Mouse (Mus musculus) frontal cortex, postnatal 25 days (tissue): ENCODE results near the gene Gramd2.

Experiments used
- DNase-seq, 2 experiments: peaks; one replicate each; pipeline ENCODE4 v3.0.0; 2022; ENCODE audit warnings: low spot score in 2 of 2

Gene Gramd2

DNA sequence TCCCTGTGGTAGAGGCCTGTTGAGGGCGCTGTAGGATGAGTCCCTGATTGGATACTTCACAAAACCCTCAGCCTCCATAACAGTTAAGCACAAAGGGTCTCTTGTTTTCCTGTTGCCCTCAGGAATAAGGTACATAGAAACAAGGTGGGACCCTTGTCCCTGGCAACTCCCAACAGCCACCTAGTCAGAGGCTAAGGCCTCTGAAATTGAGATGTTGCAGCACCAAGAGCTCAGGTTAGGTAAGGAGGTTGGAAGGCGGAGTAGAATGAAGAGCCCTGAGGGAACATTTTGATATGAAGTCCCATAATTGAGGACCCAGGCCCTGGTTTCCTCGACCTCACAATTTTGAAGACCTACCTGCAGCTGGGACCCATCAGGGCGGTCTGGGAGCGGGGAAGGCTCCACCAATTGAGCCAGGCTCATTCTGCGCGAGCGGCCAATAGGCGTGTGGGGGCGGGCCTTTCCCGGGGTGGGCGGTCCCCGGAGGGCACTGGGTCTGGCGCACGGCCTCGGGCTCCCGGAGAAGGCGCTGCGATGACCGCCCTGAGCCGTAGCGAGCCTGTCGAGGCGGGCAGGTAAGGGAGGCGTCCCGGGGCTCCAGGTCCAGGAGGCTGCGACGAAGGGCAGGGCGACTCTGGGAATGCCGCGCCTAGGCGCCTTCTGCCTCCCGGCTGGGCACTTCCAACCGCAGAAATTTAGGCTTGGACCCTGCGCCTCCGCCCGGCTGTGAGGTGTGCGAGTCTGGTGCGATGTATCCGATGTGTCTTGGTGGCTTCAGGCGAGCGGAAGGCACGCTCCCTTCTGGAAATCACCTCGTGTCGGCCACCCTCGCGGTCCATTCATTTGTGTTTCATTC is at the start of gene Gramd2:
TSS of gene Gramd2 (plus strand) at position 467 of the 856 bp plus-strand sequence.
- peak in 1 of 2 experiments; percentile 48 for DNase-seq

DNA sequence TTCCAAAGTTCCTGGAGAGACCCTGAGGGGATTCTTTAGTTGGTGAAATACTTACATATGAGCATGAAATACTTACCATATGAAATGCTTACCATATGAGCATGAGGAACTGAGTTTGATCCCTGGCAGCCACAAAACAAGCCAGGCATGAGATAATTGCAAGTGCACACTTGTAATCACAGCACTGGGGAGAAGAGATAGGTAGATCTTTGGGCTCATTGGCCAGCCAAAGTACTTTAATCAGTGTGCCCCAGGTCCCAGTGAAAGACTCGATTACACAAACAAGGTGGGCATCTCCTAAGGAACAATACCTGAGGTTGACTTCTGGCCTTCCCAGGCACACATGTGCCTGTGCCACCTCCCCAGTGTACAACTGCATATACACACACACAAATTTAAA is 41.6 kb upstream of the Gramd2 start:
- no peak for DNase-seq

DNA sequence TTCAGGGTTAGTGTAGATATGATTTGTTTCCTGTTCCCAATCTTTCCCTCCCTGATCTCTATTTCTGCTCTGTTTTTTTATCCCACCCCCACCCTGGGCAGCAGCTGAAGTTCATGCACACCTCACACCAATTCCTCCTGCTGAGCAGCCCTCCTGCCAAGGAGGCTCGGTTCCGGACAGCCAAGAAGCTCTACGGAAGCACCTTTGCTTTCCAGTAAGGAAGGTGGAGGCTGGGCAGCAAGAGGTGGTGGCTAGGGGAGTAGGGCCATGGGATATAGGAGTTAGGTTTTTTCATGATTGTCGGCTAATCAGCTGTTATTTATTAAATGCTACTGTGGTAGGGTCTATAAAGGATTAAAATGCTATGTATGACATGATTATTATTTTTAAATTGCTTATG is 40.0 kb upstream of the Gramd2 start:
- DNase-seq, result no peak

- no peak for DNase-seq
Measured at GRCm38 (mm10) chr9:59641320-59641719, 38.6 kb upstream of the Gramd2 start.

DNA sequence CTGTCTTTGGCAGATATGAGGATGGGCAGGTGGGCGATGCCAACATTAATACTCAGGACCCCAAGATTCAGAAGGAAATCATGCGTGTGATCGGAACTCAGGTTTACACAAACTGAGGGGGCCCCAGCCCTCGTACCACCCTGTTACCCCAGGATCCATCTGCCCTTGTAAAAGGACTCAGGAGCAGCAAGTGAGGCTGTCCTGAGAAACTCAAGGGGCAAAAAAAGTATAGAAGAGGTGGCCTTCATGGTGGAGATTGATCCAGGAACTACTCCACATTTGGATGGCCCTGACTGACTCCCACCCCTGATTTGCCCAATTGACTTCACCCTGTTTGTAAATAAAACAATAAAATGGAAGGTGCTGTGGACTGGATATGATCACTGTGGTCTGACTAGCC is 30.0 kb upstream of the Gramd2 start:
- DNase-seq, result no peak

GRCm38 (mm10) chr9:59653371-59653770 is 26.6 kb upstream of the Gramd2 start:
- DNase-seq, result no peak

DNA sequence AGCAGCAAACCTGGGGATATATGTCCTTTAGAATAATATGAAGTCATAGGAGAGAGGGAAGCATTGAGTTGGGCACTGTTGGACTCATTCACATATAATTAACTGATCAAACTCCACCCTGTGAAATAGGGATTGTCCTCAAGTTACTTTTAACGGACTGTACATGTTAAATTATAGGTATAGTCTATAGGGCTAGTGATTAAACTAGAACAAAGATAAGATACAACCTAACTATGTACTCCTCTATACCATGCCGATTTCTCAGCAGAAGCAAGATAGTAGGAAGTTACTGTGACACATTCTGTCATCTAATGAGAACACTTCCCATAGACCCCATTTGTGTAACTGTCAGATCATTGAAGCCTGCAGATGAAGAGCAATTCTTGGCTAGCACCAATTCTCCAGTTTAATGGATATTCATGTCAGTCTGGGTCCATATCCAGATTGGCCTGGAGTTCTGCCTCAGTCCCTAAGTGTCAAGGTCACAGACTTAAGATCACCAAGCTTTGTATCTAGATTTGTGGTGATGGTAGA is 25.4 kb upstream of the Gramd2 start:
- DNase-seq, result no peak

- DNase-seq, result peak; percentile 93 to 94
Measured at GRCm38 (mm10) chr9:59655958-59656634, 23.8 kb upstream of the Gramd2 start, which contains the start of gene Pkm. Gene Pkm, plus strand, starts transcription at chr9:59656368.

DNA sequence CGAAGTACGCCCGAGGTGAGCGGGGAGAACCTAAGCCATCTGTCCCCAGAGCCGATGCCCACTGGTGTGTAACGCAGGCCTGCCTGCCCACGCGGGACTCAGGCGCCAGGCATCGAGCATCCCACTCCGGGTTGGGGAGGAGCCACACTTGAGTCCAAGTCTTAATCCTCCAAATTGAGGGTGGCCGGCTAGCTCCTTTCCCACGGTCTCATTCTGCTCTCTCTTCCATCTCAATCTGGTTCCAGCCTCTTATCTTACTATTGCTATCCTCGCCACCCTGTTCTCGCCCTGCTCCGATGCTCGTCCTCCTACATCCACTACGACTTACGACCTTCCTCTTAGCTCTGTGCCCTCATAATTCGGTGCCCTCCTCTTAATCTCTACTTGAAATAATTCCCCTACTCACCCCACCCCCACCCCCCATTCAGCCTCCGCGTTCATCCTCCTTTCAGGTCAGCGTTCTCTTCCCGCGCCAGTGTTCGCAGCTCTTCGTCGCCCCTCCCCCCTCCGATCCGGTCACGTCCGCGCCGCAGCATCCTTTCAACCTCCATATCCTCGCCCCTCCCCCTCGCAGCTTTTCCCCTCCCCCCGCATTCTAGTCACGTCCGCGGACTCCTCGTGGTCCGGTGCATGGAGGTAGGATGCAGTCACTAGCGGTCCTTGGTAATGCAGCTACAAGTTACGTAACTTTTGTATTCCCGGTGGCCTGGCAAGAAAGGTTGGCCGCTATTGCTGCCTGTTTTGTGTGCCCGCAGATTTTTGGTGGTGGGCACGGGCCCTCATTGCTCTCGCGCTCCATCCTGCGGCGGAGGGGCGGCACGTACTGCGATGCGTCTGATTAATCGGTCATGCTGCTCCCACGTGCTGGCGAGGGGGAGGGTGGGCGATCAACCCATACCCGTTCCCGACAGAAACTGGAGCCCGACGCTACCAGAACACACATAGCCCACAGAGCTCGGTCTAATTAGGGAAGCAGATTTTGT is 23.0 kb upstream of the Gramd2 start:
- DNase-seq, result peak; percentile 67 to 70

GRCm38 (mm10) chr9:59658146-59658545 is 21.8 kb upstream of the Gramd2 start:
- DNase-seq, result no peak

DNA sequence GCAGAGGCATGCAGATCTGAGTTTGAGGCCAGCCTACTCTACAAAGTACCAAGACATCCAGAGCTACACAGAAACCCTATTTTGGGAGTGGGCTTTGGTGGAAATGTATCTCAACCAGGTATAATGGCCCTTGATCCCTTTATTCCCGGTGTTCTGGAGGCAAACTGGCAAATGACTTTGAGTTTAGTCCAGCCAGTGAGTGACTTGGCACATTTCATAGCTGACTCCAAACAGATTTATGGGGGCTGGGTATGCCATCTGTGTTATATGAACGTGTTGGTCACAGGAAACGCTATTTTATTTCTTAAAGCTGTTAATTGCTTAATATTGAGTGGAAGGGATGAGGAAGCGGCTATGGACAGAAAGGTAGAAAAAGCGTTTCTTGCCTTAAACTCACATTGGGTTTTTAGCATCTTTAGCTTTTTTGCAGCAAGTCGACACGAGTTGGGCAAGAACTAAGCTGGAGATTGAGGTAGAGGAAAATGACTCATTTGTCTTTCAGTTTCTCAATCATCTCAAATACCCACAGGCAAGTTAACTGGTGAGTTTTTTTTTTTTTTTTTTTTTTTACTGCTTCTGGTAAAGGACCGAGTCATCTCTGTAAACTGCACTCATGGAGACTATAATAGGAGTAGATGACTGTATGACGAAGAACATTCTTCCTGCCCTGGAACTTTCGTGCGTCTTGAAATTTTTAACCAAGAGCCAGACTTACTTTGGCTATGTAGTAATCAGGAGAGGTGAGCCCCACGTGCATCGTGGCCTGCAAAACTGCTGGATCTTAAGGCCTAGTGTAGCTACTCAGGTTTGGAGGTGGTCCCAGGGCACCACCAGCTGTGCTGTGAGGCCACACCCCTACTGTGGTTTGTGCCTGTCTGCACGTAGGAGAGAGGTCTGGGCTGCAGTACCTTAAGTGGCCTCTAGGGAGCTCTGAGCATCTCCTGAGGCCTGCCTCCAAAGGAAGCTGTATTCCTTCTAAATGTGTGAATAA is 20.6 kb upstream of the Gramd2 start:
- DNase-seq, result peak; percentile 69 to 71

DNA sequence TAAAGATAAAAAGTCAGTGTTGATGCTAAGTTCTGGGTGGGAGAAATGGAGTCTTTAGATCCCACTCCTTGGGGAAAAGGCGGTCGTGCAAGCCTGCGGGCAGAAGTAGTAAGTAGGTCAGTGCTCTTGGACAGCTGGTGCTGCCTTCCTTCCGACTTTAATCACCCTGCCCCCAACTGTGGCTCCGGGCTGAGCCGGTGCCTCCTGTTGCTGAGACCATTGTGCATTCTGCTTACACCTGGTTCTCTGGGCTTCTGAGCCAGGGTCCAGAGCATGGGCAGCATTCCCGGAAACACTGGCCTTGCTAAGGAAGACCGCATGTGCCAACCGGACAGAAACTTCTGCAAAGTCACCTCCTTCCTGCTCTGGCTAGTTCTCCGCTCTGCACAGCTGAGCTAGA is 19.5 kb upstream of the Gramd2 start:
- no peak for DNase-seq

DNA sequence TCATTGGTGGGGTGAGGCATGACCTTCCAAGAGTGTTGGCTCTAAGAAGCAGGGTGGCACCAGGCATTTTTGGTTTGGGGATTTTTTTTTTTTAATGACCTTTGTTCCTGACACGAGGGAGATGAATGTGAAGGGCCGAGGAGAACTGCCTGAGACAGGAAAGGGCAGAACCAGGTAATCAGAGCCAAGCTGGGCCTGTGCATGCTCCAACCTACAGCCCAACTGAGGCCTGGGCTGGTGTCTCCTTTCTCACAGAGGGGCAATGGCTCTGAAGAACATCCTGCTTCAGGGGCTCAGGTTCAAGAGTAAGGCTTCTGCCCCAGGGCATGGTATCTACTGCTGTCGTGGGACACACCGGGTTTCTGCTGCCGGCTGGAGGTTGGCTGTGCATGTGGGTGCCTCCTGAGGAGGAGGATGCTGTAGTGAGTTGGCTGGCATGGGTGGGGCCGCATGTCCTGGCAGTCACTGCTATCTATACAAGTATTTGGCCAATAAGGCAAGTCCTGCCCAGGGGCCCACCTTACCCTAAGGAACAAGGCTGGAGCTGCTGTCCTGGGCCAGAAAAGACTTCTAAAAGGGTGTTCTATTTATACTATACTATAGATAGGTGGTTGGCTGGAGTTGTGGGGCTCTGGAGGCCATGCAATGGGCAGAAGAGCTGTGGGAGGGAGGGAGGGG is 18.5 kb upstream of the Gramd2 start:
- no peak for DNase-seq

DNA sequence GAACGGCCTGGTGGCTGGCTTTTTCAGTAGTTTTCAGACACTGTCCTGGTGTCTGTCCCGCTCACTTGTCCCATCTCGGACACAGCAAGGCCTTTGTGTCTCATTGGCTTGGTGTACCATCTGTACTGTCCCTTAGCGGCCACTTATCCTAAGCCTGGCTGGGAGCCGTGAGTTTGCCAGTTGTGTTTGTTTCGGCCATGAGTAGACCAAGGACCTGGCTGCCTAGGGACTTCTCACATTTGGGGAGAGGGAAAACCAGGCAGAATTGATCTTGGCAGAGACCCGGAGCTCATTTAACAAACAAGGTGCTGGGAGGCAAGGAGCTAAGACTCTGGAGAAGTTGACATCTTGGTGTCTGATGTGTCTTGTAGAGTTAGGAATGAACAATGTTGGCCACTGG is 16.7 kb upstream of the Gramd2 start:
- DNase-seq, result no peak

- no peak for DNase-seq
Measured at GRCm38 (mm10) chr9:59663957-59664356, 16.0 kb upstream of the Gramd2 start.

DNA sequence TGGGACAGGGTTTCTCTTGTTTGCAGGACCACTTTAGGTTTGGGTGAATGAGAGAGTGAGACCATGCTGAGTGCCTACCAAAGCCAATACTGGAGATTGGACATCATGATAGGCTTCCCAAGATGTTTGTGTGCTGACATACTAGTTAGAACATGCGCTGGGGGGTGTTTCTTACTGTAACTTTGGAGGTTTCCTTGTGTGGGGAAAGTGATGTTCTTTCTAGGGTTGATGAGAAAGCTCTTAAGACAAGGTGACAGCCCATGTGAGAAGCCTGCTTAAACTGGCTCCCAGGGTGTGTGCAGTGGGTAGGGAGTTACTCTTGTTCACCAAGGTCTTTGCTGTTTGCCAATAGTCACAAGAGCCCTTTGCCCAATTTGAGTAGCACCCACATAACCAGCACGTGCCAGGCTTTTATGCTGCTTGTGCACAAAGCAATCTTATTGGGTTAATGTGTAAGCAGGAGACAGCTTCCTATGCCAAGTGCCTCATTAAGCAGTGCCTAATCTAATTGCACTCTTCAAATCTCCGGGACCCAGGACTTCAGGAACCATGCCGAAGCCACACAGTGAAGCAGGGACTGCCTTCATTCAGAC is 15.2 kb upstream of the Gramd2 start:
- DNase-seq, result no peak

DNA sequence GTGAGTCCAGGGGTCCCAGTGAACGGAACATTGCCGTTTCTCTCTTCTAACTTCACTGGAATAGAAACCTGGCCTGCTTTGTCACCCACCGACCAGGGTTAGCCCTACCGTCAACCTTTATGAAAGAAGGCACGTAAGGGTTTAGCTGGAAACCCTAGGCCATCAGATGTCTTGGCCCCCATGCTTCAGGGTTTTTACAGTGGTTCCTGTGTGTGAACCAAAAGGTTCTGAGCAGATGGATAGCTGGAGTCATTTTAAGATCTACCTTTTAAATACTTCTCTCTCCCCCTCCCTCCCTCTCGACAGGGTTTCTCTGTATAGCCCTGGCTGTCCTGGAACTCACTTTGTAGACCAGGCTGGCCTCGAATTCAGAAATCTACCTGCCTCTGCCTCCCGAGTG is 13.9 kb upstream of the Gramd2 start:
- no peak for DNase-seq

GRCm38 (mm10) chr9:59666813-59667212 is 13.1 kb upstream of the Gramd2 start:
- no peak for DNase-seq

GRCm38 (mm10) chr9:59667250-59667649 is 12.7 kb upstream of the Gramd2 start:
- no peak for DNase-seq
